Mouse (Mus musculus) C2C12 (cell line): ENCODE measurements around the gene Hspa12a. TPM values are rescaled to one million over a fixed set of nuclear protein-coding genes. Genes with fewer than 3 reads are reported as not detected.

Source experiments
- H3K27me3 ChIP-seq: one replicate; pipeline ENCODE4 v1.6.1; 2011; ENCODE audit not compliant: control insufficient read depth, insufficient read depth, insufficient read length
- H3K36me3 ChIP-seq: one replicate; pipeline ENCODE4 v1.6.1; 2011; ENCODE audit not compliant: control insufficient read depth, insufficient read depth
- H3K4me3 ChIP-seq: one replicate; pipeline ENCODE4 v1.5.1; 2011; ENCODE audit warnings: mild to moderate bottlenecking, control low read depth; ENCODE audit not compliant: poor library complexity, insufficient read depth, severe bottlenecking
- H3K79me2 ChIP-seq: one replicate; pipeline ENCODE4 v1.6.1; 2011; ENCODE audit not compliant: control insufficient read depth, insufficient read depth
- H3K79me3 ChIP-seq: one replicate; pipeline ENCODE4 v1.6.1; 2011; ENCODE audit warnings: low read depth, control low read depth
- H3ac ChIP-seq: one replicate; pipeline ENCODE3; 2011; ENCODE audit warnings: low read depth; ENCODE audit not compliant: control insufficient read depth, insufficient read length
- CEBPB ChIP-seq: IDR thresholded peaks from one replicate; pipeline ENCODE4 v1.6.1; 2011; ENCODE audit warnings: low read depth, mild to moderate bottlenecking, control low read depth, moderate library complexity
- CTCF ChIP-seq: IDR thresholded peaks from one replicate; pipeline ENCODE4 v1.5.1; 2011; ENCODE audit not compliant: control insufficient read depth, insufficient read depth, insufficient read length
- FOSL1 ChIP-seq: IDR thresholded peaks from one replicate; pipeline ENCODE4 v1.8.0; 2011; ENCODE audit warnings: mild to moderate bottlenecking, low read length; ENCODE audit not compliant: poor library complexity, insufficient read depth, severe bottlenecking
- MAX ChIP-seq: IDR thresholded peaks from one replicate; pipeline ENCODE4 v1.6.1; 2011; ENCODE audit warnings: mild to moderate bottlenecking, control low read depth
- MYOD1 ChIP-seq: IDR thresholded peaks from one replicate; pipeline ENCODE4 v1.6.1; 2011; ENCODE audit warnings: low read depth; ENCODE audit not compliant: control insufficient read depth, insufficient read length
- MYOG ChIP-seq: IDR thresholded peaks from one replicate; pipeline ENCODE4 v1.6.1; 2011; ENCODE audit not compliant: control insufficient read depth, insufficient read length; ENCODE audit errors: extremely low read depth
- USF1 ChIP-seq: IDR thresholded peaks from one replicate; pipeline ENCODE4 v1.6.1; 2011; ENCODE audit warnings: low read depth, mild to moderate bottlenecking, control low read depth, moderate library complexity
- polyA plus RNA-seq: library from polyadenylated mRNA; unstranded; fragments of >200 nt; fragmentation: generic; extraction: Trizol; gene quantifications from one replicate; pipeline ENCODE4 v1.2.1, GENCODE M21; 2012; ENCODE audit warnings: missing spikeins

Hspa12a gene
- polyA plus RNA-seq, 1 experiment, result 14.8 TPM

- Histone ChIP-seq H3K4me3 (no peak overlapping the region), H3K79me2 (peaks cover 65% of the 10 kb centered on the region), H3ac (no peak overlapping the region), H3K79me3 (peaks cover 8% of the 10 kb centered on the region), H3K27me3 (no peaks in the 10 kb centered on the region), H3K36me3 (no peaks in the 10 kb centered on the region)
- TF ChIP-seq FOSL1 (no peak), USF1 (no peak), CEBPB (peak; percentile 97), MAX (peak; percentile 58), MYOD1 (peak; percentile 59), CTCF (no peak), MYOG (no peak)
Measured at GRCm38 (mm10) chr19:58850719-58851466, 92.6 kb downstream of the Hspa12a start.

- Histone ChIP-seq H3K4me3 (no peak overlapping the region), H3K79me2 (peaks cover 51% of the 10 kb centered on the region), H3K36me3 (peaks cover 3% of the 10 kb centered on the region), H3K27me3 (no peaks in the 10 kb centered on the region), H3K79me3 (peaks cover 7% of the 10 kb centered on the region), H3ac (no peak overlapping the region)
- no peak for TF ChIP-seq FOSL1
- TF ChIP-seq CEBPB, result no peak
Measured at GRCm38 (mm10) chr19:58849333-58850131, 93.9 kb downstream of the Hspa12a start.

GRCm38 (mm10) chr19:58843606-58844005 lies 99.8 kb downstream of the Hspa12a start:
- Histone ChIP-seq H3K36me3 (peaks cover 3% of the 10 kb centered on the region), H3K4me3 (no peak overlapping the region), H3ac (no peak overlapping the region), H3K79me2 (peaks cover 18% of the 10 kb centered on the region), H3K27me3 (no peaks in the 10 kb centered on the region), H3K79me3 (peaks cover 4% of the 10 kb centered on the region)
- no peak for TF ChIP-seq CTCF
- no peak for TF ChIP-seq MYOG
- TF ChIP-seq FOSL1, result no peak
- TF ChIP-seq CEBPB, result no peak
- TF ChIP-seq USF1, result no peak
- no peak for TF ChIP-seq MYOD1
- no peak for TF ChIP-seq MAX

GRCm38 (mm10) chr19:58840721-58841271 lies 102.7 kb downstream of the Hspa12a start:
- no peak overlapping the region for H3K4me3 ChIP-seq
- H3ac ChIP-seq, result no peak overlapping the region
- peaks cover 3% of the 10 kb centered on the region for H3K36me3 ChIP-seq
- H3K79me2 ChIP-seq, result peaks cover 7% of the 10 kb centered on the region
- peaks cover 5% of the 10 kb centered on the region for H3K79me3 ChIP-seq
- H3K27me3 ChIP-seq, result no peaks in the 10 kb centered on the region
- TF ChIP-seq MYOG (no peak), FOSL1 (no peak), MAX (no peak), CTCF (no peak), USF1 (no peak), MYOD1 (no peak), CEBPB (no peak)

GRCm38 (mm10) chr19:58839806-58840205 lies 103.6 kb downstream of the Hspa12a start:
- H3K27me3 ChIP-seq, result no peaks in the 10 kb centered on the region
- TF ChIP-seq MYOG (no peak), FOSL1 (no peak), CTCF (no peak), MYOD1 (no peak)
- H3K79me2 ChIP-seq, result peaks cover 11% of the 10 kb centered on the region
- peaks cover 5% of the 10 kb centered on the region for H3K79me3 ChIP-seq
- H3K36me3 ChIP-seq, result no peaks in the 10 kb centered on the region
- H3K4me3 ChIP-seq, result no peak overlapping the region
- no peak overlapping the region for H3ac ChIP-seq
